Mouse (Mus musculus) mouse embryonic stem cell (cell line): Measurements from ENCODE around the gene Usp7.
"Not testable (repeated sequence)": the region's sequence is repeated elsewhere in the genome, so short reads cannot be mapped to it uniquely, and the experiment has no call there.

ENCODE experiments used
- in situ Hi-C, 2 experiments: fragments of 300-500 bp; cut with MboI; formaldehyde crosslinking; loops; 1 replicate in 1 of 2; 3 replicates in 1 of 2; pipeline ENCODE4 v1.14.3; 2019 to 2020; ENCODE audit warnings: low sequenced_read_pairs in 2 of 2, low pct_unique_long_range_greater_than_20kb in 1 of 2, mixed read lengths in 1 of 2; ENCODE audit not compliant: unreplicated experiment in 1 of 2

Gene Usp7

DNA sequence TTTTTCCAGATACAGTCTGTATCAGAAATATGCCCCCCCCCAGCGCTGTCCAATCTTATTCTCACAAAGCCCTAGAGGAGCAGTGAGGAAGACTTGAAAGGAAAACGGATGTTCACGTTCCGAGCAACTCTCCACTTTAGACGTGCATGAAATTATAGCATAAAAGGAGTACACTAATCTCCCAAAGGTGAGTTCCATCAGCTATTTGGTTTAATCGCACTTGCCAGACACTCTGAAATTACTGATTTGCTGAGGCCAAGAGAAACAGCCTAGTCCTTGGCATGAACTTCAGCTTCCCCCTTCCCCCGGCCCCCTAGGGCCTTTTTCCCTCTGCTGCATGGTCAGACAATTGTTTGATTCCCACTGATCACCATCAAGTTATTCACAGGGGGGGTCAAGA lies 55.4 kb downstream of the Usp7 start:
- in situ Hi-C loops: no loop called here

GRCm38 (mm10) chr16:8736032-8736431 lies 56.1 kb downstream of the Usp7 start:
- in situ Hi-C loops: no loop called here

DNA sequence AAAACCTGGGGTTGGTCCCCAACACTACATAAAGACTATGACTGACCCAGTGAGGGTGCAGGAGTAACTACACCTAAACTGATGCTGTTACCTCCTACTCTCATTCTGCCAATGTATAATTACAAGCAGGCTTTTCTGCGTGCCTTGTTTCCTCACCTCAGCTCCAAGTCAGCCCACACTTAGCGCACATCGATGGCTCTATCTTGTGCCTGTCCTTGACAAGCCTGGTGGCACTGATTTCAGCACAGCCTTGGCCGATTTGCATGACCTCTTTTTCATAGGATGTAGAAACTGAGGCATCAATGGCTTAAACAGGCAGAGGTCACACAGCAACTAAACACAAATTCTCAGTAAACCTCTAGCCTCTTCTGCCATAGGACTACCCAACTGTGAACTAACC lies 57.4 kb downstream of the Usp7 start:
- in situ Hi-C loops: no loop called here

- in situ Hi-C loops: no loop called here
Measured at GRCm38 (mm10) chr16:8733624-8734023, 58.5 kb downstream of the Usp7 start.

DNA sequence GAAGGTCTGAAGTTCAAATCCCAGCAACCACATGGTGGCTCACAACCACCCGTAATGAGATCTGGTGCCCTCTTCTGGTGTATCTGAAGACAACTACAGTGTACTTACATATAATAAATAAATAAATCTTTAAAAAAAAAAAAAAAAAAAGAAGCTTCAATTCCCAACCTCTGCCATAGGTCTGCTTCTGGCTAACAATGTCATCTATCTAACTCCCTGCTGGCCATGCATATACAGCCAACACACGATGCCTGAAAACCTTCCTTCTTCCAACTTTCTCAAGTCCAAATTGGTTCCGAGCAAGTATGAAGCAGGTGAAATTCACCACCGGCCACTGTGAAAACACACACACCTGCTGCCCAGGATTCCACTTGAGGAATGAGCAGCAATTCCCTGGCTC lies 59.7 kb downstream of the Usp7 start:
- in situ Hi-C loops: not testable (repeated sequence)

DNA sequence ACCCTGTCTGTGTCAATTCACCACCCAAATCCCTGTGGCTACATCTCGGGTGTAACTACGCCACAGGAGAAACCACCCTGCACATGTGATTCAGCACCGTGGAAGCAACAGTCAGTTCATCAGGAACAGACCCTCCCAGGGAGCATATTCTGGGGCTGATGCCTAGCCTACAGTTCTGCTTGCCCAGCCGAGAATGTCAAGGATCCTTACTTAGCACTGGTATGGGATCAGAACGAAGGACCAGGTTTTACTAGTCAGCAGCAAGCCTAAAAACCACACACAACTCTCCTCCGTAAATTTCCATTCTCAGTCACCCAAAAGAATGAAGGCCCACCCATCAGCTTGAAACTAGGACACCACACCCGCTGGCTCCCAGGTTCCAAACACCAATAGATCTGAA lies 60.5 kb downstream of the Usp7 start:
- in situ Hi-C loops: no loop called here

DNA sequence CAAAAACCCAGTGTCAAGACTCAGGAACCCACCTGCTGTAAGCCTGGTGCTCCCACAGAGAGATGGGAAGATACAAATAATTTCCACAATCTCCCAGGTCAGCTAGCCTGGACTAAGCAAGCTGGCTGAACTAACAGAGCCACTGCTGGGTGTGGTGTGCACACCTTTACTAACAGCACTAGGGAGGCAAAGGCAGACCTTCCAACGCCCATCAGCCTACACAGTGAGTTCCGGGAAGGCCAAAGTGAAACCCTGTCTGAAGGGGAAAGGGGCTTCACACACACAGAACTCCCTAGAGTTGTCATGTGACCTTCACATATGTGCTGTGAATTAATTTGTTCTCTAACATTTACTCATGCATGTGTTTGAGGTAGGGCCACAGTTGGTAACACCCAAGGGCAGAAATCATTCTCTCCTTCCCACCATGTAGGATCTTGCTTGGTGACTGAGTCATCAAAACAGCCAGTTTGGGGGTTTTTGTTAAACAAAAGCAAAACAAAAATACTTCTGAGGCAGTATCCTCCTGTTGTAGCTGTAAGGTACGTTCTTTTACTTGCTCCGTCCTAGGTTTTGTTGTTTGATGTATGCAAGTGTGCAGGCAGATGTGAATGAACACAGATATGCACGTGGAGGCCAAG lies 63.9 kb downstream of the Usp7 start:
- in situ Hi-C loops: no loop called here

DNA sequence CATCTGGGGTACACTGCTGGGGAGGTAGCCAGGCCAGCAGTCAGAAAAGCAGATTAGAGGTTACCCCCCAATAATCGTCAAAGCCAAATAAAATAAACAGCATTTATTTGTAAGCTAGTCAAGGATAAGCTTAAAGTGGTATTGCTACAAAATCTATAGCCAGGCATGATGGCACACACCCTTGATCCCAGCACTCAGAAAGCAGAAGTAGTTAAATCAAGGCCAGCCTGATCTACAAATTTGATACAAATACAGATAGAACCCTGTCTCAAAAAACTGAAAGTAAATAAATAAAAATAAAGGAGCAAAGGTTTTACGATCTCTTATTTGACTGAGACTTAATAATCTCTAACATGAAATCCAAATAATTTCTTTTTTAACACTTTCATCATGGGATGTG lies 66.3 kb downstream of the Usp7 start:
- in situ Hi-C loops: no loop called here

- in situ Hi-C loops: no loop called here
Measured at GRCm38 (mm10) chr16:8724031-8724430, 68.1 kb downstream of the Usp7 start.

- in situ Hi-C loops: no loop called here
Measured at GRCm38 (mm10) chr16:8720447-8720846, 71.7 kb downstream of the Usp7 start.

GRCm38 (mm10) chr16:8717744-8718143 lies 74.4 kb downstream of the Usp7 start:
- in situ Hi-C loops: no loop called here

GRCm38 (mm10) chr16:8716300-8716699 lies 75.8 kb downstream of the Usp7 start:
- in situ Hi-C loops: no loop called here

DNA sequence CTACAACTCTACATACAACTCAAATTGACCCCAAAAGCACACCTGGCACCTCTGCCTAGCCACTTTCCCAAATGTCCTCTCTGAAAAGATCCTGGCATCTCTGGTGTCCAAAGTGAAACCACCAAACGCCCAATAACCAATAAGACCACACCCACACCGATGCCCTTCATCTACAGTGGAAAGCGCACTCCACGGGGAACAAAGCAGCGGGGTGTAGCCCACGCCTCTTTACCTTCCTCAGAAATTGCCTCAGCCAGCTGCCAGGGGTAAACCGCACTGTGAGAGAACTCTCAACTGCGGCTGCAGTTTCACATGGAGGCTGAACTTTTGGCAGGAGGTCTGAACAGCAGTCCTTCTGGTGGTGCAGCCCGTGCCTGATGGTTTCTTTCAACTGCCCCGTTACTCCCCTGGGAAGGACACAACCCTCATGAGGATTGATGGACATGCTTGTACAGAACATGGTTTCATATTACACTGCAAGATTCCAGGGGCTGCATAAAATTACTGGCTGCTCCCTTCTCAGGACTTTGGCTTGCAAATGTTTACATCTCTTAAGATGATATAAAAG lies 76.5 kb downstream of the Usp7 start:
- in situ Hi-C loops: no loop called here

DNA sequence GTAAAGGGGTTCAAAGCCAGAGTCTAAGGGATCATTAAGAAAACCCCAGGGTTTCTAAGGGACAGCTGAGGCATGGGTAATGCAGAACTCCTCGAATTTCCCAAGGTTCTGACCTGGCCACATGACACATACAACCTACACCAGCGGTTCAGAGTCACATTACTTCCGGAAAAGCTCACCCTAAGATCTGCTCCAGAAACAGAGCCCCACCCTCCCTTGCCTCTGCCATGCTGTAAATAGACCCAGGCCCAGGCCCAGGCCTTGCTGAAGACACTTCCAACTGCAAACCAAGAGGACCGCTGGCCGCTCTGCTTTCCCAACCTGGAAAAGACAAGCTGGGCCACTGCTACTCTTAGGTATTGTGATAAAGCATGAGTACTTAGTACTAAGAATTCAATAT lies 77.3 kb downstream of the Usp7 start:
- in situ Hi-C loops: no loop called here

DNA sequence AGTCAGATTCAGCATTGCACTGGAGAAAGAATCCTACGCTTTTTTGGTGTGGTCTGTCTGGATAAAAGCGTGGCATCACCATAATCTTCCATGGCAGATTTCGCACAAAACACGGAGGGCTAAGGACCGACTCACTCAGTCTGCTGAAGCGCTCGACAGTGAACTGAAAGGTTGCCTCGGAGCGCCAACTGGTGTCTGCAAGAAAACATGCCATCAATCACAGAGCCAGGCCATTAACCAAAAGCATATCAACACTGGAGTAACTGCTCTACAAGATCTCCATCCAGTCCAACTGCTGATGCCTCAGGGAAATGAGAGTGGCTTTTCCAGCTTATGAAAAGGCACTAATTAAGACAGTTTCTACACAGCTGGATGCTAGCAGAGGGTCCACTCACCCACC lies 80.1 kb downstream of the Usp7 start:
- in situ Hi-C loops: no loop called here

DNA sequence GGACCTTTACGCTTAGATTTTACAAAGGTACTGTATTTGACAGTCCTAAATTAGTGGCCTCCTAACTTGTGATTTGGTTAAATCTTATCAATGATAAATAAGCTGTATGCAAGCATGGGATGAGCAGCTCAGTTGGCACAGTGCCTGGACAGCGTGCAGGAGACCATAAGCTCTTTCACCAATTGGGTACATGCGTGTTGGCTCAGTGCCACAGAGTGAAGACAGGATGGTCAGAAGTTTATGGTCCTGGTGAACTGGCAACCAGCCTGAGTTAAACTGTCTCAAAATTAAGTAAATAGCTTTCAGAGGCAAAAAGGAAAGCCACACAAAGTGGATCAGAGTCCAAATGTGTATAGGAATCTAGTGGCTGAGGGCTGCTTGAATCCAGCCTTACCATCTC lies 91.5 kb downstream of the Usp7 start:
- in situ Hi-C loops: no loop called here

- in situ Hi-C loops: loop anchor here in 1 of 2 experiments (5.0 kb wide), 1 partner anchor 138 kb away; no protein-coding TSS in a partner anchor
Measured at GRCm38 (mm10) chr16:8699556-8699955, 92.6 kb downstream of the Usp7 start.

GRCm38 (mm10) chr16:8691206-8691605 lies 100.9 kb downstream of the Usp7 start:
- in situ Hi-C loops: no loop called here

DNA sequence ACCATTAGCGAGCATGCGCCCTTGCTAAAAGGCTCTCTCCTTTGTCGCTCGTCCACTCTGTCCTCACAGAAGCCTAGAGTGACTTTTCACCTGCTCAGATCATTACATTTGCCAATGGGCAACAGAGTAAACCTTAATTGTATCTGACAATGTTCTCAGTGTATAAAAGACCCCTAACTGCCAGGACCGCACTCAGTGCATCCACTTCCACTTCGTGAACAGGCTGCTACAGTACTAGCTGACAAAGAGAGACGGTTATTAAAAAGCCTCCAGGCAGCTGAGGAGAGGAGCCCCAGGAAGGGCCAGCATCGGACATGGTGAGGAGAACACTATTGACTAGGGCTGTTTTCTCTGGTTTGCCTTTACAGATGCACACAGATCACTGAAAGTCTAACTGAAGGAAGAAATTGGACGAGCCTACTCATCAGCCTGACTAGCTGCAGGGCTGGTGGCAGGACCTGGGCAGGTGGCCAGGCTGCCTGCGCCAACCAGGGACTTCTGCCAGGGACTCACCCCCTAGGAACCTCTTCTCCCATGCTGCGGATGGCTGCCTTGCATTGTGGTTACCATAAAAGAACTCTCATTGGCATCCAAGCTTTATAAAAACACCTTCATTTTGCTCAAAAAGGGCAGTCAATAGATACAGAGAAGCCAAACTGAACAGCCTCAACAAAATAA lies 102.0 kb downstream of the Usp7 start:
- in situ Hi-C loops: loop anchor here (10.0 kb wide), 1 partner anchor 175 kb away; no protein-coding TSS in a partner anchor

DNA sequence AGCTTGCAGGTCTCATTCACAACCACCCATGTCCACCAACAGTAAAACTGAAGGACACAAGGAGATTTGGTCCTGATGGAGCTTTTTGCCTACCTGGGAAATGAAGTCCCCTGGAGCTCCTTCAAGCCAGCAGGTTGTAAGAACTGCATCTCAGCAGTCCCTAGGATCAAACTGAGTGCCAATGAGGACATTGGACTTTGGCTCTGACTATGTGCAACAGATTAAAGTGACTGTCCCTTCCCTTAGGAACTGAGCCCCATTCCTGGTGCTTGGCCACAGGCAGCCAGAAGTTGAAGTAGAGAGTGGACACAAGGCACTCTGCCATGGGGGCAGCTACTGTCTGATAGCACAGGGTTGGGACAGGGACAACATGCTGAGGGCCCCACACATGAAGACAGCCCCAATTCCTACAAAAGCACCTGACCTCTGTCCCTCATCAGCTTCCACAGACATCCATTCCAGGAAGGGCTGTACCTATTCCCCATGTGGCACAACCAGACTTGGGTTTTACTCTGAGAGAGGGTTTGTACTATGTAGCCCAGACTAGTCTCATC lies 104.5 kb downstream of the Usp7 start:
- in situ Hi-C loops: loop anchor here (10.0 kb wide), 1 partner anchor 177 kb away; no protein-coding TSS in a partner anchor
